Mouse (Mus musculus): ENCODE results near the gene Mcat.

Mcat gene

GRCm38 (mm10) chr15:83510805-83511405 lies 52.7 kb downstream of the Mcat start, which contains the start of gene Ttll1:
Ttll1 (minus strand) TSS chr15:83510893.
- DNase-seq (ENCODE audit: low read depth, low spot score): peak; percentile 95

- DNase-seq (ENCODE audit: low read depth, low spot score): peak; percentile 16
Measured at GRCm38 (mm10) chr15:83509950-83510804, 53.4 kb downstream of the Mcat start.

GRCm38 (mm10) chr15:83501483-83501882 lies 62.1 kb downstream of the Mcat start:
- peak; percentile 46 for DNase-seq (ENCODE audit: low read depth, low spot score)

GRCm38 (mm10) chr15:83500352-83500751 lies 63.2 kb downstream of the Mcat start:
- peak; percentile 61 for DNase-seq (ENCODE audit: low read depth, low spot score)

- DNase-seq (ENCODE audit: low read depth, low spot score): no peak
Measured at GRCm38 (mm10) chr15:83499211-83499755, 64.3 kb downstream of the Mcat start.

- DNase-seq (ENCODE audit: low read depth, low spot score): peak; percentile 45
Measured at GRCm38 (mm10) chr15:83497299-83497698, 66.3 kb downstream of the Mcat start.

Data from A20 (cell line).